Mouse (Mus musculus) small intestine, adult 2 months (tissue): ENCODE measurements around the gene Ttc9c.

ENCODE experiments used
- CTCF ChIP-seq: fragments of 200-500 bp; IDR thresholded peaks from 2 replicates; pipeline ENCODE4 v1.5.1; 2012; ENCODE audit warnings: low read depth, mild to moderate bottlenecking, control low read depth, inconsistent platforms, low read length, moderate library complexity, mixed read lengths; ENCODE audit not compliant: insufficient replicate concordance, insufficient read length; ENCODE audit errors: extremely low read depth
- POLR2A ChIP-seq: fragments of 200-500 bp; IDR thresholded peaks from 2 replicates; pipeline ENCODE4 v1.6.1; 2012; ENCODE audit warnings: low read depth, mild to moderate bottlenecking, control low read depth, inconsistent platforms, low read length, moderate library complexity

DNA sequence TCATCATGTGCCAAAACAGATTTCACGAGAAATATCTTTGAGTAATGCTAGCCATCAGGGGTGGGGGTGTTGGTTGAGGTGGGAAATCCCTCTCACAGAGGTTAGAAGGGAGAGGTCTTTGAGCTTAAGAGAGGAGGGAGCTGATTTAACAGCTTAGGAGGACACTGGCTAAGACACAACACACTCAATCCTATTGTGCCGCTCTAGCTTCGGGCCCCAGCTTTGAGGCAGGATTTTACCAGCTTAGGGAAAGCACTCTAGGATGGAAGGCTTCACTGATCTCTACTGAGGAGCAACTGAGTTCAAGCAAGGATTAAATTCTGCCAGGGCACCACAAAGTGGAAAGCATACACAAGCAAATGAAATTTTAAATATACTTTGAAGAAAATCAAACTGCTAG, 2.1 kb downstream of the Ttc9c start:
- no peak for TF ChIP-seq CTCF
- no peak for TF ChIP-seq POLR2A
